Mouse (Mus musculus) MEL (cell line): ENCODE measurements at regions not wholly inside any gene's neighbourhood (a gene's known extent, or its start where the extent isn't known, plus 50 kb on each side); places are given as distances from the start of the nearest gene placed in this dataset.

Experiments
- DNase-seq: peaks from one replicate; pipeline ENCODE4 v3.0.0; 2011; ENCODE audit warnings: low read depth, low spot score
- H3K27ac ChIP-seq: 2 replicates; pipeline ENCODE4 v1.5.1; 2012; ENCODE audit warnings: low read depth, mild to moderate bottlenecking, control low read depth, low read length, moderate library complexity; ENCODE audit not compliant: control insufficient read depth
- H3K27me3 ChIP-seq, 2 experiments: fragments of 150-350 bp in 1 of 2; sonication (generic) in 1 of 2; 2 replicates each; pipeline ENCODE4 v1.6.1; 2012; ENCODE audit warnings: low read length in 2 of 2, mild to moderate bottlenecking in 2 of 2, improper control_type of control experiment in 1 of 2, moderate library complexity in 1 of 2; ENCODE audit not compliant: insufficient read depth in 2 of 2, control insufficient read depth in 1 of 2
- H3K36me3 ChIP-seq, 2 experiments: 2 replicates each; pipeline ENCODE4 v1.6.1; 2012 to 2014; ENCODE audit warnings: low read length in 2 of 2, improper control_type of control experiment in 1 of 2, inconsistent platforms in 1 of 2, mild to moderate bottlenecking in 1 of 2; ENCODE audit not compliant: insufficient read depth in 2 of 2, control insufficient read depth in 1 of 2
- H3K4me1 ChIP-seq, 2 experiments: fragments of 150-350 bp in 1 of 2; sonication (generic) in 1 of 2; 2 replicates each; pipeline ENCODE4 v1.6.1; 2012; ENCODE audit warnings: low read length in 2 of 2, improper control_type of control experiment in 1 of 2, mild to moderate bottlenecking in 1 of 2; ENCODE audit not compliant: insufficient read depth in 2 of 2, control insufficient read depth in 1 of 2
- H3K4me3 ChIP-seq, 2 experiments: fragments of 150-350 bp in 1 of 2; sonication (generic) in 1 of 2; 2 replicates each; pipeline ENCODE4 v1.5.1; 2012; ENCODE audit warnings: low read depth in 2 of 2, low read length in 2 of 2, mild to moderate bottlenecking in 2 of 2, moderate library complexity in 2 of 2, control low read depth in 1 of 2, improper control_type of control experiment in 1 of 2; ENCODE audit not compliant: control insufficient read depth in 1 of 2, insufficient read depth in 1 of 2
- H3K79me2 ChIP-seq: 2 replicates; pipeline ENCODE4 v1.6.1; 2012; ENCODE audit warnings: mild to moderate bottlenecking, low read length, moderate library complexity; ENCODE audit not compliant: control insufficient read depth, poor library complexity, insufficient read depth
- H3K9ac ChIP-seq: 2 replicates; pipeline ENCODE4 v1.6.1; 2012; ENCODE audit warnings: low read depth, mild to moderate bottlenecking, control low read depth, low read length, moderate library complexity; ENCODE audit not compliant: control insufficient read depth, poor library complexity, severe bottlenecking
- H3K9me3 ChIP-seq: fragments of 150-350 bp; sonication (generic); replicated peaks from 2 replicates; pipeline ENCODE4 v1.6.1; 2012; ENCODE audit warnings: mild to moderate bottlenecking, low read length, improper control_type of control experiment, moderate library complexity; ENCODE audit not compliant: insufficient read depth
- CHD2 ChIP-seq: IDR thresholded peaks from 2 replicates; pipeline ENCODE4 v1.6.1; 2011; ENCODE audit warnings: low read length, improper control_type of control experiment
- CTCF ChIP-seq, 3 experiments: IDR thresholded peaks in 2 of 3; conservative IDR thresholded peaks in 1 of 3; 2 replicates each; pipeline ENCODE4 v1.5.1; 2011 to 2012; ENCODE audit warnings: low read length in 3 of 3, low read depth in 2 of 3, mild to moderate bottlenecking in 2 of 3, improper control_type of control experiment in 1 of 3, inconsistent platforms in 1 of 3, mixed read lengths in 1 of 3, moderate library complexity in 1 of 3; ENCODE audit not compliant: control insufficient read depth in 1 of 3, insufficient read depth in 1 of 3, poor library complexity in 1 of 3, severe bottlenecking in 1 of 3
- E2F4 ChIP-seq: IDR thresholded peaks from 2 replicates; pipeline ENCODE4 v1.6.1; 2011; ENCODE audit warnings: low read depth, low read length, improper control_type of control experiment, borderline replicate concordance
- ETS1 ChIP-seq: IDR thresholded peaks from 2 replicates; pipeline ENCODE4 v1.6.1; 2012; ENCODE audit warnings: low read depth, mild to moderate bottlenecking, inconsistent platforms, low read length, improper control_type of control experiment, moderate library complexity
- GABPA ChIP-seq: IDR thresholded peaks from 2 replicates; pipeline ENCODE4 v1.6.1; 2012; ENCODE audit warnings: low read depth, mild to moderate bottlenecking, inconsistent platforms, low read length, improper control_type of control experiment, moderate library complexity
- JUND ChIP-seq: IDR thresholded peaks from 2 replicates; pipeline ENCODE4 v1.6.1; 2011; ENCODE audit warnings: low read depth, mild to moderate bottlenecking, improper control_type of control experiment, low read length
- KAT2A ChIP-seq: conservative IDR thresholded peaks from 2 replicates; pipeline ENCODE4 v1.6.1; 2012; ENCODE audit warnings: low read depth, low read length, improper control_type of control experiment, inconsistent platforms
- MAX ChIP-seq: IDR thresholded peaks from 2 replicates; pipeline ENCODE4 v1.6.1; 2011; ENCODE audit warnings: low read length, improper control_type of control experiment
- MEF2A ChIP-seq: IDR thresholded peaks from 2 replicates; pipeline ENCODE4 v1.6.1; 2014; ENCODE audit warnings: low read depth, mild to moderate bottlenecking, inconsistent platforms, low read length, improper control_type of control experiment; ENCODE audit not compliant: poor library complexity, insufficient replicate concordance, severe bottlenecking; ENCODE audit errors: extremely low read depth
- MXI1 ChIP-seq: IDR thresholded peaks from 2 replicates; pipeline ENCODE4 v1.6.1; 2011; ENCODE audit warnings: mild to moderate bottlenecking, low read depth, low read length, improper control_type of control experiment
- MYB ChIP-seq: IDR thresholded peaks from 2 replicates; pipeline ENCODE4 v1.6.1; 2011; ENCODE audit warnings: mild to moderate bottlenecking, low read depth, low read length, improper control_type of control experiment
- MYC ChIP-seq: IDR thresholded peaks from 2 replicates; pipeline ENCODE4 v1.6.1; 2011; ENCODE audit warnings: low read depth, mild to moderate bottlenecking, low read length, improper control_type of control experiment, moderate library complexity
- NELFE ChIP-seq: IDR thresholded peaks from 2 replicates; pipeline ENCODE4 v1.6.1; 2011; ENCODE audit warnings: low read depth, low read length, improper control_type of control experiment
- POLR2A ChIP-seq, 2 experiments: IDR thresholded peaks; 2 replicates each; pipeline ENCODE4 v1.6.1; 2011 to 2012; ENCODE audit warnings: low read length in 2 of 2, mild to moderate bottlenecking in 2 of 2, control low read depth in 1 of 2, improper control_type of control experiment in 1 of 2, low read depth in 1 of 2, moderate library complexity in 1 of 2; ENCODE audit not compliant: control insufficient read depth in 1 of 2, insufficient read depth in 1 of 2, poor library complexity in 1 of 2
- POLR2AphosphoS2 ChIP-seq: IDR thresholded peaks from 2 replicates; pipeline ENCODE4 v1.6.1; 2011; ENCODE audit warnings: low read length, improper control_type of control experiment
- POLR2AphosphoS5 ChIP-seq: IDR thresholded peaks from 2 replicates; pipeline ENCODE4 v1.6.1; 2012; ENCODE audit warnings: low read depth, borderline replicate concordance, mild to moderate bottlenecking, inconsistent platforms, low read length, moderate library complexity, mixed read lengths
- RAD21 ChIP-seq: IDR thresholded peaks from 2 replicates; pipeline ENCODE4 v1.6.1; 2011; ENCODE audit warnings: mild to moderate bottlenecking, low read depth, low read length, improper control_type of control experiment
- RCOR1 ChIP-seq: IDR thresholded peaks from 2 replicates; pipeline ENCODE4 v1.6.1; 2012; ENCODE audit warnings: low read depth, mild to moderate bottlenecking, inconsistent platforms, low read length, improper control_type of control experiment
- SMC3 ChIP-seq: IDR thresholded peaks from 2 replicates; pipeline ENCODE4 v1.6.1; 2011; ENCODE audit warnings: low read depth, low read length, improper control_type of control experiment
- TAL1 ChIP-seq: IDR thresholded peaks from 2 replicates; pipeline ENCODE4 v1.6.1; 2012; ENCODE audit warnings: mild to moderate bottlenecking, inconsistent platforms, low read length, moderate library complexity, mixed read lengths
- TBP ChIP-seq: IDR thresholded peaks from 2 replicates; pipeline ENCODE4 v1.8.0; 2011; ENCODE audit warnings: low read depth, low read length, improper control_type of control experiment
- ZC3H11A ChIP-seq: IDR thresholded peaks from 2 replicates; pipeline ENCODE4 v1.6.1; 2012; ENCODE audit warnings: low read depth, mild to moderate bottlenecking, inconsistent platforms, low read length, improper control_type of control experiment
- ZKSCAN1 ChIP-seq: IDR thresholded peaks from 2 replicates; pipeline ENCODE4 v1.6.1; 2012; ENCODE audit warnings: low read depth, mild to moderate bottlenecking, inconsistent platforms, low read length, improper control_type of control experiment, moderate library complexity
- ZNF384 ChIP-seq: IDR thresholded peaks from 2 replicates; pipeline ENCODE4 v1.6.1; 2012; ENCODE audit warnings: low read depth, mild to moderate bottlenecking, inconsistent platforms, low read length, improper control_type of control experiment

- H3K4me3 ChIP-seq: no peak overlapping the region
- no peaks in the 10 kb centered on the region for H3K79me2 ChIP-seq
- H3K36me3 ChIP-seq: peaks cover 0 to 11% of the 10 kb centered on the region in 2 experiments; a peak in 2 of 4 replicates
- no peak for DNase-seq
- TF ChIP-seq SMC3: no peak
- no peak for TF ChIP-seq MYC
- no peak for TF ChIP-seq MAX
- no peak for TF ChIP-seq MYB
- TF ChIP-seq RAD21: no peak
- no peak for TF ChIP-seq NELFE
- no peak for TF ChIP-seq ZC3H11A
- TF ChIP-seq POLR2AphosphoS2: no peak
- TF ChIP-seq, all 39 proteins: peak for 0
- H3K27me3 ChIP-seq: no peaks in the 10 kb centered on the region
- no peak overlapping the region for H3K9ac ChIP-seq
- H3K9me3 ChIP-seq: no peaks in the 10 kb centered on the region
- no peak overlapping the region for H3K27ac ChIP-seq
- H3K4me1 ChIP-seq: peaks cover 7 to 11% of the 10 kb centered on the region in 2 experiments
Observed at GRCm38 (mm10) chr19:60110278-60110677, 116.2 kb downstream of the Fam204a start.

- H3K36me3 ChIP-seq: peaks cover 0 to 8% of the 10 kb centered on the region in 2 experiments; a peak in 2 of 4 replicates
- no peak for TF ChIP-seq ETS1
- TF ChIP-seq RAD21: no peak
- TF ChIP-seq MXI1: no peak
- no peak for TF ChIP-seq TBP
- no peak for TF ChIP-seq MYC
- TF ChIP-seq JUND: no peak
- TF ChIP-seq POLR2AphosphoS5: no peak
- no peak for TF ChIP-seq RCOR1
- TF ChIP-seq MYB: no peak
- H3K79me2 ChIP-seq: no peaks in the 10 kb centered on the region
- no peak overlapping the region for H3K4me3 ChIP-seq
- H3K27ac ChIP-seq: no peak overlapping the region
- peaks cover 7 to 9% of the 10 kb centered on the region in 2 experiments for H3K4me1 ChIP-seq
- no peaks in the 10 kb centered on the region for H3K27me3 ChIP-seq
- DNase-seq: no peak
- H3K9ac ChIP-seq: no peak overlapping the region
- H3K9me3 ChIP-seq: no peaks in the 10 kb centered on the region
Observed at GRCm38 (mm10) chr19:60109488-60109887, 117.0 kb downstream of the Fam204a start.

GRCm38 (mm10) chr19:60097915-60098314 lies 128.6 kb downstream of the Fam204a start:
- DNase-seq: no peak
- Histone ChIP-seq H3K4me3 (no peak overlapping the region), H3K79me2 (no peaks in the 10 kb centered on the region), H3K9ac (no peak overlapping the region), H3K4me1 (no peaks in the 10 kb centered on the region), H3K36me3 (no peaks in the 10 kb centered on the region)
- TF ChIP-seq E2F4 (no peak), POLR2A (IDR thresholded peaks at IDR 0.05; ENCODE audit: control insufficient read depth in 1 of 2, insufficient read depth in 1 of 2, low read depth in 1 of 2, low read length in 2 of 2, poor library complexity in 1 of 2) (no peak), CHD2 (no peak), ZNF384 (no peak), MAX (no peak), GABPA (no peak), MEF2A (no peak), MYB (no peak), CTCF (IDR thresholded peaks at IDR 0.05 in 2 of 3, conservative IDR thresholded peaks at IDR 0.05 in 1 of 3; ENCODE audit: control insufficient read depth in 1 of 3, insufficient read depth in 1 of 3, low read depth in 2 of 3, low read length in 3 of 3, poor library complexity in 1 of 3, severe bottlenecking in 1 of 3) (no peak), NELFE (no peak), POLR2AphosphoS5 (no peak), TAL1 (no peak), ZKSCAN1 (no peak), KAT2A (no peak)
- TF ChIP-seq, all 39 proteins: peak for 0
- peaks cover 0 to 2% of the 10 kb centered on the region in 2 experiments; a peak in 1 of 4 replicates for H3K27me3 ChIP-seq
- H3K27ac ChIP-seq: no peak overlapping the region
- no peaks in the 10 kb centered on the region for H3K9me3 ChIP-seq
